Mouse (Mus musculus): ENCODE data around the gene Hist2h2aa1. TPM values are rescaled to one million over a fixed set of nuclear protein-coding genes. Genes with fewer than 3 reads are reported as not detected.
"Not testable (repeated sequence)": the region's sequence is repeated elsewhere in the genome, so short reads cannot be mapped to it uniquely, and the experiment has no call there.

Gene Hist2h2aa1
- polyA plus RNA-seq, 2 experiments, result 18.1 to 44.2 TPM

GRCm38 (mm10) chr3:96277800-96278624 is 32.7 kb downstream of the Hist2h2aa1 start:
- WGBS, result under 1% methylated on average over 49 of the region's 49 CpGs
- Histone ChIP-seq H3K27me3 (ENCODE audit: control insufficient read depth, insufficient read depth, low read length) (no peaks in the 10 kb centered on the region), H3K4me3 (replicated peaks; ENCODE audit: low read length) (peak overlapping the region; percentile 43), H3K9ac (ENCODE audit: low read depth, low read length, severe bottlenecking) (peak overlapping the region; percentile 59), H3K36me3 (ENCODE audit: control insufficient read depth, insufficient read depth, low read length) (no peaks in the 10 kb centered on the region), H3K4me1 (ENCODE audit: control insufficient read depth, insufficient read depth, low read length) (peaks cover 3% of the 10 kb centered on the region; the same call in 1 of the 2 replicates), H3K9me3 (ENCODE audit: control insufficient read depth, low read length) (no peaks in the 10 kb centered on the region), H3K4me2 (replicated peaks; ENCODE audit: low read depth, low read length, severe bottlenecking) (peak overlapping the region; percentile 71), H3K27ac (replicated peaks; ENCODE audit: low read depth, low read length) (peak overlapping the region; percentile 84)
- peak; percentile 95 for ATAC-seq (ENCODE audit: low FRiP score, low read depth)
- TF ChIP-seq POLR2A (IDR thresholded peaks at IDR 0.05; ENCODE audit: borderline replicate concordance, extremely low read depth, insufficient read depth, insufficient read length), result no peak
- DNase-seq (ENCODE audit: low spot score), result peak; percentile 94

GRCm38 (mm10) chr3:96280660-96281059 is 35.4 kb downstream of the Hist2h2aa1 start:
- Histone ChIP-seq H3K9me3 (ENCODE audit: control insufficient read depth, low read length) (no peaks in the 10 kb centered on the region), H3K9ac (ENCODE audit: low read depth, low read length, severe bottlenecking) (no peak overlapping the region), H3K4me1 (ENCODE audit: control insufficient read depth, insufficient read depth, low read length) (peaks cover 3% of the 10 kb centered on the region; the same call in 1 of the 2 replicates), H3K36me3 (ENCODE audit: control insufficient read depth, insufficient read depth, low read length) (no peaks in the 10 kb centered on the region), H3K4me2 (replicated peaks; ENCODE audit: low read depth, low read length, severe bottlenecking) (no peak overlapping the region), H3K27ac (replicated peaks; ENCODE audit: low read depth, low read length) (no peak overlapping the region), H3K27me3 (ENCODE audit: control insufficient read depth, insufficient read depth, low read length) (no peaks in the 10 kb centered on the region), H3K4me3 (replicated peaks; ENCODE audit: low read length) (no peak overlapping the region)
- TF ChIP-seq POLR2A (IDR thresholded peaks at IDR 0.05; ENCODE audit: borderline replicate concordance, extremely low read depth, insufficient read depth, insufficient read length), result no peak
- 58% methylated on average over 6 of the region's 6 CpGs for WGBS
- DNase-seq (ENCODE audit: low spot score) (no peak), ATAC-seq (ENCODE audit: low FRiP score, low read depth) (no peak)

DNA sequence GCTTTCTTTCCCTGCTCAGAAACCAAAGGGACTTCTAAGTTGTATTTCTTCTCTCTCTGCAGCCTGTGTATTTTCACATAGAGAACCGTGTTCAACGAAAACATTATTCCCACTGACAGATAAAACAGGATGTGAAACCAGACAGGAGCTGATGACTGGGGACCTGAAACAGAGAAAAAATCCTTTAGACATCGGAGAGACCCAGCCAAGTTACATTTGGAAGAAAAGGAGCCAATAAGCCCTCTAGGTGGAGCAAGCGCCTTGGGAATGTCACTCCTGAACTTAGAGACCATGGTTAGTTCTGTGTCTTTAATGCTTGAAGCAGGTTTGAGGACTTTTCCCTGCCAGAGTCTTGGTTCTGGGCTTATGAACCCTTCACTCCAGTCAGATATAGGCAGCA is 39.2 kb downstream of the Hist2h2aa1 start:
- H3K4me3 ChIP-seq (replicated peaks; ENCODE audit: low read length), result no peak overlapping the region
- WGBS, result 19% methylated on average over 4 of the region's 4 CpGs
- no peak overlapping the region for H3K9ac ChIP-seq (ENCODE audit: low read depth, low read length, severe bottlenecking)
- TF ChIP-seq POLR2A (IDR thresholded peaks at IDR 0.05; ENCODE audit: borderline replicate concordance, extremely low read depth, insufficient read depth, insufficient read length), result no peak
- H3K36me3 ChIP-seq (ENCODE audit: control insufficient read depth, insufficient read depth, low read length), result no peaks in the 10 kb centered on the region
- no peak overlapping the region for H3K27ac ChIP-seq (replicated peaks; ENCODE audit: low read depth, low read length)
- DNase-seq (ENCODE audit: low spot score) (peak; percentile 70), ATAC-seq (ENCODE audit: low FRiP score, low read depth) (no peak)
- no peak overlapping the region for H3K4me2 ChIP-seq (replicated peaks; ENCODE audit: low read depth, low read length, severe bottlenecking)
- H3K9me3 ChIP-seq (ENCODE audit: control insufficient read depth, low read length), result no peaks in the 10 kb centered on the region
- H3K27me3 ChIP-seq (ENCODE audit: control insufficient read depth, insufficient read depth, low read length), result no peaks in the 10 kb centered on the region
- no peaks in the 10 kb centered on the region for H3K4me1 ChIP-seq (ENCODE audit: control insufficient read depth, insufficient read depth, low read length)

DNA sequence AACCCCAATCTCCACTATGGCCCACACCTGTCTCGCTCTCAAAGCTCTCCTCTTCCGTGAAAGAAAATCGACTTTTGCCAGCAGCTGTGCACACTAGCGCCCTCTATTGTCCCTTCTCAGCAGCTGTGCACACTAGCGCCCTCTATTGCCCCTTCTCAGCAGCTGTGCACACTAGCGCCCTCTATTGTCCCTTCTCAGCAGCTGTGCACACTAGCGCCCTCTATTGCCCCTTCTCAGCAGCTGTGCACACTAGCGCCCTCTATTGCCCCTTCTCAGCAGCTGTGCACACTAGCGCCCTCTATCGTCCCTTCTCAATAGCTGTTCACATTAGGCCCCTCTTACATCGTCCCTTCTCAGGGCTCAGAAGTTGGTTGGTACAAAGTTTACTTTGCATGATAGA is 42.0 kb downstream of the Hist2h2aa1 start:
- 92% methylated on average over 11 of the region's 11 CpGs for WGBS
- not testable (repeated sequence) for H3K9ac ChIP-seq (ENCODE audit: low read depth, low read length, severe bottlenecking); H3K27me3 ChIP-seq (ENCODE audit: control insufficient read depth, insufficient read depth, low read length); H3K4me1 ChIP-seq (ENCODE audit: control insufficient read depth, insufficient read depth, low read length); ATAC-seq (ENCODE audit: low FRiP score, low read depth); H3K36me3 ChIP-seq (ENCODE audit: control insufficient read depth, insufficient read depth, low read length); DNase-seq (ENCODE audit: low spot score); H3K27ac ChIP-seq (replicated peaks; ENCODE audit: low read depth, low read length); H3K4me3 ChIP-seq (replicated peaks; ENCODE audit: low read length); H3K4me2 ChIP-seq (replicated peaks; ENCODE audit: low read depth, low read length, severe bottlenecking); H3K9me3 ChIP-seq (ENCODE audit: control insufficient read depth, low read length)

DNA sequence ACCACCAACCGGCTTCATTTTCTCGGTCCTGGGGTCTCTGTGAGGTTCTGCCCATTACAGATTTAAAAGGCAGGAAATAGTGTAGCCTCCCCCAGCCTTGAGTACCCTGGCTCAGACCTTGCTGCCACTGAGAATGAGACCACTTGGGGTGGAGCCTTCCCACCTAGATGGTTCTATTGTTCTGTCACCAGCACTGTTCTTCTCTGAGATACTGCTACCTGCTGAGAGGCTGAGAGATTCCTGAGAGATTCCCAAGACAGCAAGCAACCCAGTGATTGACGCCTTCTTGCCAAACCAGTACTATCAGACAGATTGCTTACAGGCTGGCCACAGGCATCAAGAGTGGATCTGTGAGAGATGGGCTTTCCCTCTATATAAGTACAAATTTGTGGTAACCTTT is 43.9 kb downstream of the Hist2h2aa1 start:
- 71% methylated on average over 3 of the region's 3 CpGs for WGBS
- Histone ChIP-seq H3K9me3 (ENCODE audit: control insufficient read depth, low read length) (no peaks in the 10 kb centered on the region), H3K27ac (replicated peaks; ENCODE audit: low read depth, low read length) (no peak overlapping the region), H3K4me1 (ENCODE audit: control insufficient read depth, insufficient read depth, low read length) (no peaks in the 10 kb centered on the region), H3K27me3 (ENCODE audit: control insufficient read depth, insufficient read depth, low read length) (no peaks in the 10 kb centered on the region), H3K4me2 (replicated peaks; ENCODE audit: low read depth, low read length, severe bottlenecking) (no peak overlapping the region), H3K36me3 (ENCODE audit: control insufficient read depth, insufficient read depth, low read length) (no peaks in the 10 kb centered on the region), H3K9ac (ENCODE audit: low read depth, low read length, severe bottlenecking) (no peak overlapping the region), H3K4me3 (replicated peaks; ENCODE audit: low read length) (no peak overlapping the region)
- DNase-seq (ENCODE audit: low spot score), result no peak
- no peak for TF ChIP-seq POLR2A (IDR thresholded peaks at IDR 0.05; ENCODE audit: borderline replicate concordance, extremely low read depth, insufficient read depth, insufficient read length)
- no peak for ATAC-seq (ENCODE audit: low FRiP score, low read depth)

DNA sequence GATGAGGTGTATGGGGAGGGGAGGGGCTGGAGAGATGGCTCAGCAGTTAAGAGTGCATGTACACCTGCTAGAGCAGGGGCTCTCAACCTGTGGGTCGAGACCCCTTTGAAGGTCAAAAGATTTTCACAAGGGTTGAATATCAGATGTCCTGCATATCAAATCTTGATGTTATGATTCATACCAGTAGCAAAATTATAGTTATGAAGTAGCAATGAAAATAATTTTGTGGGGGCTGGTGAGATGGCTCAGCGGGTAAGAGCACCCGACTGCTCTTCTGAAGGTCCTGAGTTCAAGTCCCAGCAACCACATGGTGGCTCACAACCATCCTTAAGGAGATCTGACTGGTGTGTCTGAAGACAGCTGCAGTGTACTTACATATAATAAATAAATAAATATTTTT is 45.4 kb downstream of the Hist2h2aa1 start:
- DNase-seq (ENCODE audit: low spot score); H3K36me3 ChIP-seq (ENCODE audit: control insufficient read depth, insufficient read depth, low read length); H3K9me3 ChIP-seq (ENCODE audit: control insufficient read depth, low read length); ATAC-seq (ENCODE audit: low FRiP score, low read depth); H3K4me3 ChIP-seq (replicated peaks; ENCODE audit: low read length); H3K4me1 ChIP-seq (ENCODE audit: control insufficient read depth, insufficient read depth, low read length); H3K27ac ChIP-seq (replicated peaks; ENCODE audit: low read depth, low read length); H3K4me2 ChIP-seq (replicated peaks; ENCODE audit: low read depth, low read length, severe bottlenecking); H3K27me3 ChIP-seq (ENCODE audit: control insufficient read depth, insufficient read depth, low read length); H3K9ac ChIP-seq (ENCODE audit: low read depth, low read length, severe bottlenecking): not testable (repeated sequence)
- 92% methylated on average over 3 of the region's 3 CpGs for WGBS
